Mouse (Mus musculus): ENCODE measurements around the gene Sestd1.

The Sestd1 gene

GRCm38 (mm10) chr2:77143536-77143935 lies 136.9 kb downstream of the Sestd1 start:
- CTCF ChIA-PET, result no interaction called here

GRCm38 (mm10) chr2:77138879-77139278 lies 141.5 kb downstream of the Sestd1 start:
- CTCF ChIA-PET, result no interaction called here

More at GRCm38 (mm10) chr2:77143536-77143935, 136.9 kb downstream of the Sestd1 start:
- POLR2A ChIA-PET, result interaction anchor here in 1 of 4 experiments (0.8 to 1.5 kb wide), 3 partner anchors 27 to 159 kb away, joined by 3 to 6 read pairs (median 6); partner anchors contain the start of gene Ccdc141

GRCm38 (mm10) chr2:77134906-77135305 lies 145.5 kb downstream of the Sestd1 start:
- CTCF ChIA-PET, result no interaction called here
- POLR2A ChIA-PET, result no interaction called here

More at GRCm38 (mm10) chr2:77138879-77139278, 141.5 kb downstream of the Sestd1 start:
- POLR2A ChIA-PET, result interaction anchor here in 1 of 4 experiments (0.5 to 1.3 kb wide), 2 partner anchors 64 to 304 kb away, joined by 3 to 4 read pairs; no protein-coding TSS in a partner anchor

- ChIA-PET POLR2A (no interaction called here), CTCF (no interaction called here)
These were observed 147.0 kb downstream of the Sestd1 start for GRCm38 (mm10) chr2:77133407-77133806.
